Mouse (Mus musculus): Measurements from ENCODE around the gene Llph. TPM values are rescaled to one million over a fixed set of nuclear protein-coding genes. Genes with fewer than 3 reads are reported as not detected.
A peak's percentile ranks its signal among the peaks of the same experiment; 100 is the strongest.

Gene Llph
- polyA plus RNA-seq, 1 experiment from 2014 or later, result 35.8 TPM

- 70% methylated on average over 12 of the region's 12 CpGs for WGBS
- Histone ChIP-seq H3K36me3 (no peaks in the 10 kb centered on the region), H3K9ac (no peak overlapping the region), H3K4me2 (no peak overlapping the region), H3K4me1 (replicated peaks) (peaks cover 10% of the 10 kb centered on the region), H3K27me3 (no peaks in the 10 kb centered on the region), H3K4me3 (no peak overlapping the region), H3K27ac (replicated peaks) (no peak overlapping the region), H3K9me3 (no peaks in the 10 kb centered on the region)
- no peak for ATAC-seq (ENCODE audit: low FRiP score, low read depth)
Observed at GRCm38 (mm10) chr10:120267790-120268189, 40.9 kb downstream of the Llph start.

DNA sequence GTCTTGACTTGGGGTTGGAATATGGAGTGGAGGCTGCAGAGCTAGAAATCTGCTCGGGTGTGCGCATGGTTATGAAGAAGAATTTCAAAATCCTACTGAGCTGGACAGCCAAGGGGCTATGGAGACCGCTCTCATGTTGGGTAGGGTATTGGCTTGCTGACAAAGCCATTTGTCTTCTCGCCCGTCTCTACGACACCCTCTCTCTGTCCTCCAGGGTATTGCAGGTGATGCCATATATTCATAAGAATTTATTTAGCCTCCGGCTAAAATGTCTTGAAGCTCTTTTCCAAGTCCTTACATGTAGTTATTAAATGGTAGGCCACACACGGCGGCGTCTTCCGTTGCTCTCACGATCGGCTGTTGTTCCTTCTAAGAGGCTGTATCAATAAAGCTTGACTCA is 43.1 kb downstream of the Llph start:
- no peak for ATAC-seq (ENCODE audit: low FRiP score, low read depth)
- Histone ChIP-seq H3K27me3 (no peaks in the 10 kb centered on the region), H3K4me2 (no peak overlapping the region), H3K9ac (no peak overlapping the region), H3K36me3 (no peaks in the 10 kb centered on the region), H3K9me3 (no peaks in the 10 kb centered on the region), H3K4me3 (no peak overlapping the region), H3K27ac (replicated peaks) (no peak overlapping the region), H3K4me1 (replicated peaks) (peaks cover 10% of the 10 kb centered on the region)
- WGBS, result 91% methylated on average over 13 of the region's 13 CpGs

- no peak overlapping the region for H3K4me2 ChIP-seq
- no peaks in the 10 kb centered on the region for H3K27me3 ChIP-seq
- H3K27ac ChIP-seq (replicated peaks), result no peak overlapping the region
- H3K4me3 ChIP-seq, result no peak overlapping the region
- no peaks in the 10 kb centered on the region for H3K9me3 ChIP-seq
- no peak overlapping the region for H3K9ac ChIP-seq
- no peak for ATAC-seq (ENCODE audit: low FRiP score, low read depth)
- WGBS, result 76% methylated on average over 4 of the region's 4 CpGs
- peaks cover 10% of the 10 kb centered on the region for H3K4me1 ChIP-seq (replicated peaks)
- no peaks in the 10 kb centered on the region for H3K36me3 ChIP-seq
Observed at GRCm38 (mm10) chr10:120270777-120271176, 43.9 kb downstream of the Llph start.

- WGBS, result 81% methylated on average over 6 of the region's 6 CpGs
- peak overlapping the region; percentile 66 for H3K4me2 ChIP-seq
Observed at GRCm38 (mm10) chr10:120271318-120271717, 44.4 kb downstream of the Llph start.

DNA sequence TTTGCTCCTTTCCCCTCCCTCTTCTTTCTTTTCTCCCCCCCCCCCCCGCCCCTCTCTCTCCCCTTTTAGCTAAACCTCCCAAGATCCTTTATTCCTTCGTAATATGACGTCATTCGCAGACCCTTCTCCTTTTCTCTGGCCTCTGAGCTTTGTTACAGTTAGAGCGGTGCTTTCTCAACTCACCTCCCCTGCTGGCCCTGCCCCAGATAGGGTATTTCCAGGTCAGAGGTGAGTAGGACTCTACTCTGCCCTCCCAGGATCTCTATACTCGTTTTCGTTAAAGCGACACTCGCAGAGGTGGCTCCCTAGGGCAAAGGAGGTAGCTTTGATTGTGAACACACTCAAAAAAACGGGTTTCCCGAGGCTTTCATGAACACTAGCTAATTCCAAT is 45.0 kb downstream of the Llph start:
- H3K36me3 ChIP-seq, result no peaks in the 10 kb centered on the region
- ATAC-seq (ENCODE audit: low FRiP score, low read depth), result no peak
- H3K4me1 ChIP-seq (replicated peaks), result peaks cover 10% of the 10 kb centered on the region
- H3K27ac ChIP-seq (replicated peaks), result no peak overlapping the region
- peak overlapping the region; percentile 34 for H3K4me3 ChIP-seq
- H3K4me2 ChIP-seq, result peak overlapping the region; percentile 66
- 22% methylated on average over 10 of the region's 11 CpGs for WGBS
- no peaks in the 10 kb centered on the region for H3K27me3 ChIP-seq
- peak overlapping the region; percentile 30; the same call in 1 of the 2 replicates for H3K9ac ChIP-seq
- no peaks in the 10 kb centered on the region for H3K9me3 ChIP-seq

More at GRCm38 (mm10) chr10:120271318-120271717, 44.4 kb downstream of the Llph start:
- Histone ChIP-seq H3K4me3 (no peak overlapping the region), H3K4me1 (replicated peaks) (peaks cover 10% of the 10 kb centered on the region), H3K27ac (replicated peaks) (no peak overlapping the region), H3K9me3 (no peaks in the 10 kb centered on the region), H3K36me3 (no peaks in the 10 kb centered on the region), H3K9ac (no peak overlapping the region), H3K27me3 (no peaks in the 10 kb centered on the region)
- ATAC-seq (ENCODE audit: low FRiP score, low read depth), result no peak

DNA sequence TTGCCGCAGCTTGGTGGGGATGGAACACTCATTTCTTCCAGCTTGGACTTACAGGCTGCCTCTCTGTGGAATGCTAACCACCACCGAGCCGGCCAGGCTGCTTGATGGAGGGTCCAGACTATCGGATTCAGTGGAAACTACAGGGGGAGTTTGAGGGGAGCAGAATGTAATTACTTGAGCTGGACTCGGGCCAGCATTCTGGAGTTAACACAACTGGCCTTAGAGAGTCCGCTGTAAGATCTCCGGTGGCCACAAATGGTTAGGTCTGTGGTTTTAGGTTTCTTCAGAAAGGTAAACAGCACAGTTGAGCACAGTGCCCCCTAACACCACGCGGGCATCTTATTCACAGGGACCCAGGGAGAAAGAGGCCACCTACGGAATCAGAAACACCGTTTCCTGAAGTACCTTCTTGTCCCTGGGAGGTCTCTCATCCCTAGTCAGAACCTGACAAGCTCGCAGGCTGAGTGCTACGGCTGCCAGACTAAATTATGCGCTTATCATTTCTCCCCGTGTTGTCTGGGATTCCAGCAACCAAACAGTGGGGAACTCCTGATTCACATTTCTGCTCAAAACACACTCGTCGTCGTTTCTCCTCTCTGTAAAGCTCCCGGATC is 45.5 kb downstream of the Llph start:
- H3K9ac ChIP-seq, result peak overlapping the region; percentile 30; the same call in 1 of the 2 replicates
- H3K4me3 ChIP-seq, result peak overlapping the region; percentile 34
- no peaks in the 10 kb centered on the region for H3K36me3 ChIP-seq
- H3K4me1 ChIP-seq (replicated peaks), result peaks cover 10% of the 10 kb centered on the region
- H3K27ac ChIP-seq (replicated peaks), result no peak overlapping the region
- peak; percentile 59; the same call in 1 of the 2 replicates for ATAC-seq (ENCODE audit: low FRiP score, low read depth)
- no peaks in the 10 kb centered on the region for H3K27me3 ChIP-seq
- 12% methylated on average over 19 of the region's 19 CpGs for WGBS
- H3K9me3 ChIP-seq, result no peaks in the 10 kb centered on the region
- peak overlapping the region; percentile 66 for H3K4me2 ChIP-seq

DNA sequence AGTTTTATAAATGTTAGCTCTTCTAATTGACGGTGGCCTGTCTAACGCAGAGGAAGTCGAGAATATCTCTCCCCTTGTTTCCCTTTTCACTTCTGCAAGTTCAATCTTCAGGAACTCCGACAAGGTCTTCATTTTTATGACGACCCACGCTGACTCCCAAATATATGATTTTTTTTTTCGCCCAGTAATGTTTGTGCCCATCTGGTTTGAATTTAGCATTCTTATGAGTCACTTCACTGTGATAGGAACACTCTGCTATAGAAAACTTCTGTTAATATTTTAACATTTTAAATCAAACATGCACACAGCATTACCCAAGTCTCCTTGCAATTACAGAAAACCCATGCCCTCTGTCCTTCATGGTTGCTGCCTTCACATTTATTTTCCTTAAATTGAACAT is 46.5 kb downstream of the Llph start:
- Histone ChIP-seq H3K4me1 (replicated peaks) (peaks cover 10% of the 10 kb centered on the region), H3K9ac (no peak overlapping the region), H3K36me3 (no peaks in the 10 kb centered on the region), H3K4me2 (no peak overlapping the region), H3K27me3 (no peaks in the 10 kb centered on the region), H3K4me3 (no peak overlapping the region), H3K9me3 (no peaks in the 10 kb centered on the region), H3K27ac (replicated peaks) (no peak overlapping the region)
- WGBS, result 75% methylated on average over 7 of the region's 7 CpGs
- no peak for ATAC-seq (ENCODE audit: low FRiP score, low read depth)

DNA sequence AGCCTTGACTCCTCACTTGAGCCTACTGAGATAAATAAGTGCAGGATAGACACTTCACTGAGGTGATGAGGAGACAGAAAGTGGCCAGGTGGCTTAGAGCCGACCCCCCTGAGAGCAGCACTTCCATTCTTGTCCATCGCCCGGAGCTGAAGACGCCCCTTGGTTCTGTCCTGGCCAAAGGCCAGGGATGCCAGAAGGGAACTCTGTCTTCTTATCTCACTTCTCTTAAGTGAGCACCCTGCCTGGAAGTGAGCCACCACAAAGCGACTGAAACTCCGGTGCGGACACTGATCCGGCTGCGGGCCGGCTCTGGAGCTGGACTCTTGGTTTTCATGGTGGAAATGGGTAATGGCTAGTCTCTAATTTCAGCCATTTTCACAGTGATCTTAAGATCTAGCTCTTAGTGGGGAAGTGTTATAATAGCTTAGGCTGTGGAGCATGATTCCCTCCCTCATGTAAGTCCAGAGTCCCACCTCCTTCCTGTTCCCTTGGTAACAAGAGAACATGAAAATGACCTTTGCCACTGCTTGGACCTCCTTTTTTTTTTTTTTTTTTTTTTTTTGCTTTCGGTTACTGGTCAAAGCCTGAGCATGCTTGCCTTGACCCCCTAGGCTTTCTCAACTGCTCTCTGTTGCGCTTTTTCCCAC is 52.7 kb downstream of the Llph start:
- WGBS, result 85% methylated on average over 12 of the region's 12 CpGs
- H3K36me3 ChIP-seq, result no peaks in the 10 kb centered on the region
- H3K9ac ChIP-seq, result no peak overlapping the region
- H3K4me1 ChIP-seq (replicated peaks), result no peaks in the 10 kb centered on the region
- no peaks in the 10 kb centered on the region for H3K9me3 ChIP-seq
- ATAC-seq (ENCODE audit: low FRiP score, low read depth), result no peak
- H3K4me3 ChIP-seq, result no peak overlapping the region
- H3K27ac ChIP-seq (replicated peaks), result no peak overlapping the region
- no peak overlapping the region for H3K4me2 ChIP-seq
- no peaks in the 10 kb centered on the region for H3K27me3 ChIP-seq

DNA sequence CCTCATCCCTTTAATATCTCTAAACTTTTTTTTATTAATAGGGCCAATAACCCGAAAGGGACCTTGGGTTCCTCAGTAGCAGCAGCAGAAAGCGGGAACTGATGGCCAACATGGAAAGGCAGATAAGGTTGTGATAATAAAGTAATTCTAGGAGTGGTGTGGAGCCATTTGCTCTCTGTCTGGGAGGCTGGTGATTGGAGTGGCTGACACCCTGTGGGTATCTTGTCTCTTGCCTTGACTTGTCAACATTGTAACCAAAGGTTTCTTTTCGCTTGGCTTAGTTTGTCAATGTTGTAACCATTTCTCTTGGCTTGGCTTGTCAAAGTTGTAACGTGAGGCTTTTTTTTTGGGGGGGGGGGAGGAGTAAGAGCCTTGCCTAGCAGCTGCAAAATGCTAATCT is 53.5 kb downstream of the Llph start:
- Histone ChIP-seq H3K27ac (replicated peaks) (no peak overlapping the region), H3K4me3 (no peak overlapping the region), H3K4me1 (replicated peaks) (no peaks in the 10 kb centered on the region), H3K27me3 (no peaks in the 10 kb centered on the region), H3K9ac (no peak overlapping the region), H3K9me3 (no peaks in the 10 kb centered on the region), H3K36me3 (no peaks in the 10 kb centered on the region), H3K4me2 (no peak overlapping the region)
- WGBS, result 81% methylated on average over 4 of the region's 4 CpGs
- no peak for ATAC-seq (ENCODE audit: low FRiP score, low read depth)

GRCm38 (mm10) chr10:120281700-120282099 is 54.8 kb downstream of the Llph start:
- 86% methylated on average over 5 of the region's 5 CpGs for WGBS

More at GRCm38 (mm10) chr10:120281700-120282099, 54.8 kb downstream of the Llph start:
- ATAC-seq (ENCODE audit: low FRiP score, low read depth), result no peak
- Histone ChIP-seq H3K4me3 (no peak overlapping the region), H3K4me1 (replicated peaks) (no peaks in the 10 kb centered on the region), H3K4me2 (no peak overlapping the region), H3K27ac (replicated peaks) (no peak overlapping the region), H3K9ac (no peak overlapping the region), H3K9me3 (no peaks in the 10 kb centered on the region), H3K36me3 (no peaks in the 10 kb centered on the region), H3K27me3 (no peaks in the 10 kb centered on the region)

All from hindbrain, embryonic 15.5 days (tissue).